Mouse (Mus musculus): ENCODE results near the gene Ivl.

Ivl gene

GRCm38 (mm10) chr3:92573449-92574041 is at the start of gene Ivl:
Gene Ivl, minus strand, starts transcription at chr3:92573735.
- DNase-seq (ENCODE audit: low spot score), result peak; percentile 31

- DNase-seq (ENCODE audit: low spot score), result no peak
Observed at GRCm38 (mm10) chr3:92621560-92621959, 48.0 kb upstream of the Ivl start, which contains the start of gene Lce6a. Gene Lce6a, minus strand, starts transcription at chr3:92621660.

GRCm38 (mm10) chr3:92609804-92610203 is 36.3 kb upstream of the Ivl start:
- no peak for DNase-seq (ENCODE audit: low spot score)

GRCm38 (mm10) chr3:92607392-92607791 is 33.9 kb upstream of the Ivl start, which contains the start of gene 2210017I01Rik:
Gene 2210017I01Rik, minus strand, starts transcription at chr3:92607492.
- DNase-seq (ENCODE audit: low spot score), result no peak

- no peak for DNase-seq (ENCODE audit: low spot score)
Observed at GRCm38 (mm10) chr3:92602169-92602568, 28.6 kb upstream of the Ivl start.

- no peak for DNase-seq (ENCODE audit: low spot score)
Observed at GRCm38 (mm10) chr3:92600456-92600855, 26.9 kb upstream of the Ivl start.

GRCm38 (mm10) chr3:92599973-92600372 is 26.4 kb upstream of the Ivl start:
- no peak for DNase-seq (ENCODE audit: low spot score)

GRCm38 (mm10) chr3:92598429-92598828 is 24.9 kb upstream of the Ivl start:
- DNase-seq (ENCODE audit: low spot score), result no peak

GRCm38 (mm10) chr3:92588858-92589257 is 15.3 kb upstream of the Ivl start, which contains the start of gene Smcp:
Gene Smcp, minus strand, starts transcription at chr3:92588997.
- no peak for DNase-seq (ENCODE audit: low spot score)

- DNase-seq (ENCODE audit: low spot score), result no peak
Observed at GRCm38 (mm10) chr3:92587190-92587589, 13.7 kb upstream of the Ivl start.

GRCm38 (mm10) chr3:92585055-92585454 is 11.5 kb upstream of the Ivl start:
- DNase-seq (ENCODE audit: low spot score), result no peak

GRCm38 (mm10) chr3:92583164-92583826 is 9.8 kb upstream of the Ivl start:
- DNase-seq (ENCODE audit: low spot score), result no peak

GRCm38 (mm10) chr3:92579508-92579907 is 6.0 kb upstream of the Ivl start:
- DNase-seq (ENCODE audit: low spot score), result no peak

GRCm38 (mm10) chr3:92578652-92579413 is 5.3 kb upstream of the Ivl start:
- DNase-seq (ENCODE audit: low spot score), result no peak

GRCm38 (mm10) chr3:92572514-92573155 is 900 bp downstream of the Ivl start:
- no peak for DNase-seq (ENCODE audit: low spot score)

GRCm38 (mm10) chr3:92568752-92569151 is 4.8 kb downstream of the Ivl start:
- no peak for DNase-seq (ENCODE audit: low spot score)

- DNase-seq (ENCODE audit: low spot score), result no peak
Observed at GRCm38 (mm10) chr3:92565418-92565817, 8.1 kb downstream of the Ivl start.

GRCm38 (mm10) chr3:92534411-92534810 is 39.1 kb downstream of the Ivl start, which contains the start of gene 2310046K23Rik:
Gene 2310046K23Rik, minus strand, starts transcription at chr3:92534511.
- DNase-seq (ENCODE audit: low spot score), result no peak
